Mouse (Mus musculus) liver, postnatal 0 days (tissue): ENCODE measurements around the gene Xrcc2. TPM values are rescaled to one million over a fixed set of nuclear protein-coding genes. Genes with fewer than 3 reads are reported as not detected.
A peak's percentile ranks its signal among the peaks of the same experiment; 100 is the strongest.

Source experiments
- ATAC-seq: fragments of 200-750 bp; cut with Nextera tagmentation; 2 replicates; pipeline ENCODE4 v1.8.0; 2017; ENCODE audit warnings: mild to moderate bottlenecking, moderate library complexity
- DNase-seq: peaks from one replicate; pipeline ENCODE4 v3.0.0-alpha.2; 2016
- H3K27ac ChIP-seq: fragments of 300-500 bp; sonication (generic); 2 replicates; pipeline ENCODE4 v1.5.1; 2014; ENCODE audit warnings: antibody characterized with exemption, moderate library complexity, mild to moderate bottlenecking, low read depth
- H3K27me3 ChIP-seq: fragments of 300-500 bp; sonication (generic); 2 replicates; pipeline ENCODE4 v1.6.1; 2014; ENCODE audit warnings: low read length, control low read depth, mixed read lengths; ENCODE audit not compliant: insufficient read depth
- H3K36me3 ChIP-seq: fragments of 300-500 bp; sonication (generic); replicated peaks from 2 replicates; pipeline ENCODE4 v1.6.1; 2014; ENCODE audit warnings: mild to moderate bottlenecking, control low read depth, low read length, moderate library complexity, mixed read lengths; ENCODE audit not compliant: insufficient read depth
- H3K4me1 ChIP-seq: fragments of 300-500 bp; sonication (generic); 2 replicates; pipeline ENCODE4 v1.6.1; 2014; ENCODE audit warnings: antibody characterized with exemption, mild to moderate bottlenecking, control low read depth; ENCODE audit not compliant: insufficient read depth
- H3K4me2 ChIP-seq: fragments of 300-500 bp; sonication (generic); 2 replicates; pipeline ENCODE4 v1.6.1; 2014; ENCODE audit warnings: low read depth, mild to moderate bottlenecking, low read length, moderate library complexity, mixed read lengths
- H3K4me3 ChIP-seq: fragments of 300-500 bp; sonication (generic); 2 replicates; pipeline ENCODE4 v1.5.1; 2014; ENCODE audit warnings: low read depth, low read length
- H3K9ac ChIP-seq: fragments of 300-500 bp; sonication (generic); replicated peaks from 2 replicates; pipeline ENCODE4 v1.6.1; 2014; ENCODE audit warnings: mild to moderate bottlenecking, moderate library complexity
- H3K9me3 ChIP-seq: fragments of 300-500 bp; sonication (generic); 2 replicates; pipeline ENCODE4 v1.6.1; 2016; ENCODE audit warnings: mild to moderate bottlenecking, control low read depth, low read length, mixed read lengths
- CTCF ChIP-seq: sonication (generic); IDR thresholded peaks from 2 replicates; pipeline ENCODE4 v1.5.1; 2016; ENCODE audit warnings: antibody characterized with exemption, low read depth
- EP300 ChIP-seq: IDR thresholded peaks from 2 replicates; pipeline ENCODE4 v1.6.1; 2016; ENCODE audit warnings: antibody characterized with exemption, low read depth, mild to moderate bottlenecking
- WGBS: fragments of 180-500 bp; shearing (Covaris S2); extraction: QIAGEN DNeasy Blood & Tissue Kit; methylation state at CpG from one replicate; pipeline ENCODE4 v1.1.7; 2014; ENCODE audit not compliant: insufficient replicate concordance; 5-methylcytosine and 5-hydroxymethylcytosine counted together
- polyA plus RNA-seq: library from polyadenylated mRNA; unstranded; fragments of >200 nt; fragmentation: Nextera tagmentation; extraction: Ambion mirVana; gene quantifications from 2 replicates; pipeline ENCODE4 v1.2.1, GENCODE M21; 2015

Xrcc2 gene
- polyA plus RNA-seq, 1 experiment from 2014 or later, result 1.9 TPM

DNA sequence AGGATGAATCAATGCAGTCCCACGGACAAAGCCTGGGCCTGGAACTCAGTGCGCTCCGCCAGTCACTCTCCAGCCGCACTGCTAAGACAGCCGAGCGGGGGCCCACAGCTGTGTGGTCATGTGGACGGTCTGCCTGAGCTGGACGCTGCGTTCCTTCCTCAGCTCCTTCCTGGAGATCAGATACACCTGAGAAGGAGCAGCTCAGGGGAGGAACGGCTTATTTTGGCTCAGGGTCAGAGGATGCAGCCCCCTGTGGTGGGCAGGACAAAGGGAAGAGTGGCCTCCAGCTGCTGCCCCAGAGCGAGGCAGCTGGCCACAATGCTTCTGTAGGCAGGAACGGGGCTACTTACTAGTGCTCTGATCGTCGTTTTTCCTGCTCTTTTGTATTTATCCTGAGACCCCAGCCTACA is 51.0 kb downstream of the Xrcc2 start:
- DNase-seq, result no peak
- H3K4me3 ChIP-seq, result no peak overlapping the region
- H3K9ac ChIP-seq, result no peak overlapping the region
- H3K36me3 ChIP-seq, result no peaks in the 10 kb centered on the region
- 29% methylated on average over 14 of the region's 14 CpGs for WGBS
- H3K4me1 ChIP-seq, result no peaks in the 10 kb centered on the region
- no peak for TF ChIP-seq EP300
- no peak for TF ChIP-seq CTCF
- no peak for ATAC-seq
- peak overlapping the region; percentile 26; the same call in 1 of the 2 replicates for H3K4me2 ChIP-seq
- no peak overlapping the region for H3K27ac ChIP-seq
- H3K27me3 ChIP-seq, result no peaks in the 10 kb centered on the region
- no peaks in the 10 kb centered on the region for H3K9me3 ChIP-seq

DNA sequence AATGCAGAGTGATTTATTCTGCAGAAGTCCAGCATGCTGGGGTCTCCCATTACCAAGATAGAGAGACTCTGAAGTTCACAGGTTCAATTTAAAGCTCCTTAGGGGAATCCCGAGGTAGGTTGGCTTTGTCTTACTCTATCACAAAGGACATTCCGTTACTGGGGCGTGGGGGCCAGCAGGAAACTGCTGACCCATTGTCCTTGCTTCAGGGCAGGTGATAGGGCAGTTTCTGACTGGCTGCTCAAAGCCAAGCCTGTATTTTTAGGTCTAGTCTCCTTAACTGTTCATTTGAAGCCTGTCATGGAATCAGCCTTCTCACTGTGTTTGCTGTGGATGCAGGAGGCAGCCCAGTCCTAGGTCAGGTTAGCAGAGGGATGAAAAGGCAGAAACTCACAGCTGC is 52.2 kb downstream of the Xrcc2 start:
- no peak for ATAC-seq
- 48% methylated on average over 3 of the region's 3 CpGs for WGBS
- no peaks in the 10 kb centered on the region for H3K9me3 ChIP-seq
- TF ChIP-seq EP300 (no peak), CTCF (no peak)
- DNase-seq, result no peak
- H3K4me1 ChIP-seq, result no peaks in the 10 kb centered on the region
- H3K4me2 ChIP-seq, result no peak overlapping the region
- H3K27ac ChIP-seq, result no peak overlapping the region
- H3K4me3 ChIP-seq, result no peak overlapping the region
- H3K36me3 ChIP-seq, result no peaks in the 10 kb centered on the region
- no peak overlapping the region for H3K9ac ChIP-seq
- no peaks in the 10 kb centered on the region for H3K27me3 ChIP-seq

- H3K4me3 ChIP-seq, result no peak overlapping the region
- H3K36me3 ChIP-seq, result no peaks in the 10 kb centered on the region
- no peak overlapping the region for H3K4me2 ChIP-seq
- no peak overlapping the region for H3K27ac ChIP-seq
- no peak for DNase-seq
- H3K9ac ChIP-seq, result no peak overlapping the region
- TF ChIP-seq EP300, result no peak
- no peak for TF ChIP-seq CTCF
- 80% methylated on average over 7 of the region's 7 CpGs for WGBS
- no peaks in the 10 kb centered on the region for H3K4me1 ChIP-seq
- H3K9me3 ChIP-seq, result no peaks in the 10 kb centered on the region
- no peaks in the 10 kb centered on the region for H3K27me3 ChIP-seq
- ATAC-seq, result no peak
These were observed 53.2 kb downstream of the Xrcc2 start for GRCm38 (mm10) chr5:25652435-25652834.

- Histone ChIP-seq H3K27ac (no peak overlapping the region), H3K4me1 (no peaks in the 10 kb centered on the region), H3K9ac (no peak overlapping the region), H3K4me3 (no peak overlapping the region), H3K9me3 (no peaks in the 10 kb centered on the region), H3K4me2 (no peak overlapping the region), H3K27me3 (no peaks in the 10 kb centered on the region), H3K36me3 (no peaks in the 10 kb centered on the region)
- no peak for TF ChIP-seq EP300
- TF ChIP-seq CTCF, result no peak
- no peak for DNase-seq
- 82% methylated on average over 8 of the region's 8 CpGs for whole genome bisulfite sequencing
- ATAC-seq, result no peak
These were observed 59.8 kb downstream of the Xrcc2 start for GRCm38 (mm10) chr5:25645661-25646364.

- H3K4me3 ChIP-seq, result no peak overlapping the region
- H3K27me3 ChIP-seq, result no peaks in the 10 kb centered on the region
- ATAC-seq (no peak), DNase-seq (no peak)
- no peaks in the 10 kb centered on the region for H3K9me3 ChIP-seq
- TF ChIP-seq CTCF (no peak), EP300 (no peak)
- H3K4me1 ChIP-seq, result no peaks in the 10 kb centered on the region
- H3K4me2 ChIP-seq, result no peak overlapping the region
- H3K9ac ChIP-seq, result no peak overlapping the region
- 73% methylated on average over 2 of the region's 2 CpGs for WGBS
- no peak overlapping the region for H3K27ac ChIP-seq
- H3K36me3 ChIP-seq, result no peaks in the 10 kb centered on the region
These were observed 61.1 kb downstream of the Xrcc2 start for GRCm38 (mm10) chr5:25644509-25644908.

DNA sequence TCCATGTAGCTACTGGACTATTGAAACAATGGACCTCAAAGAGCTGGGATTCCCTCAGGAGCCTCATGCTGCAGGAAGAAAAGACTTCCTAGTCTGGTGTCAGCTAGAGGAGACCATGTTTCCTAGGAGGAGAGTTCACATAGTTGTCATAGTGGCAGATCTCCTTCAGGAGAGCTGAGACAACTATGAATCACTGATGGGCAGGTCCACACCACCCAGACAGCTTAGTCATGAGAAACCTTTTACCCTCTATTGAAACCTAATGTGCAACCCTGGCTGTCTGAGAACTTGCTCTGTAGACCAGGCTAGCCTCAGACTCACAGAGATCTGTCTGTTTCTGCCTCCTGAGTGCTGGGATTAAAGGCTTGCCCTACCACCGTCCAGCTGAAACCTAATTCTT is 62.9 kb downstream of the Xrcc2 start:
- ATAC-seq (no peak), DNase-seq (no peak)
- 83% methylated on average over 1 of the region's 1 CpGs for WGBS
- Histone ChIP-seq H3K9ac (no peak overlapping the region), H3K9me3 (no peaks in the 10 kb centered on the region), H3K4me3 (no peak overlapping the region), H3K4me2 (no peak overlapping the region), H3K27me3 (no peaks in the 10 kb centered on the region), H3K4me1 (no peaks in the 10 kb centered on the region), H3K27ac (no peak overlapping the region), H3K36me3 (no peaks in the 10 kb centered on the region)
- TF ChIP-seq CTCF, result no peak
- no peak for TF ChIP-seq EP300

Other genes starting within 250 kb of the Xrcc2 start
- 3.7 and 4.1 TPM in 2 replicates for gene Kmt2c, start 207.0 kb downstream of the Xrcc2 start, polyA plus RNA-seq
- not detected in 2 replicates for gene Cct8l1, start 189.8 kb downstream of the Xrcc2 start, polyA plus RNA-seq
- 0.68 and 0.71 TPM in 2 replicates for gene Actr3b, start 54.2 kb upstream of the Xrcc2 start, polyA plus RNA-seq
- not detected in 2 replicates for gene Gm21663, start 236.6 kb upstream of the Xrcc2 start, polyA plus RNA-seq
- gene Gm21671, start 248.6 kb upstream of the Xrcc2 start, polyA plus RNA-seq, result not detected in 2 replicates